Comparison of ENCODE assay signal across 22 mouse cellular contexts in genomic region chr6:101340051-101340450, GRCm38 (mm10). TPM values are rescaled to one million over a fixed set of nuclear protein-coding genes. Genes with fewer than 3 reads are reported as not detected.
DNase-seq lines count a peak whose midpoint lies in the region; ATAC-seq and TF ChIP-seq lines count a peak whose summit lies in the region.
"Had no signal": no experiment of that assay in that cellular context is flagged by ENCODE, and none has a peak within 500 bp of the region (broad histone marks: within the 10 kb centered on the region; RNA-seq: fewer than 3 reads in every experiment).

No protein-coding gene starts in this region.

- H3K4me1 ChIP-seq in heart, embryonic 11.5 days (ENCODE audit: control insufficient read depth, insufficient read depth, low read length) = peaks cover 31% of the 10 kb centered on the region
- peaks cover 12% of the 10 kb centered on the region for H3K4me1 ChIP-seq in limb, embryonic 14.5 days (ENCODE audit: control insufficient read depth, insufficient read depth, low read length)
- H3K4me1 ChIP-seq in limb, embryonic 10.5 days = peaks cover 35% of the 10 kb centered on the region
- H3K4me1 ChIP-seq: hindbrain, embryonic 10.5 days had no signal

- no peaks in the 10 kb centered on the region for H3K9me3 ChIP-seq in heart, embryonic 11.5 days (replicated peaks; ENCODE audit: control insufficient read depth, low read length)
- H3K9me3 ChIP-seq in limb, embryonic 14.5 days (ENCODE audit: control insufficient read depth, low read length) = no peaks in the 10 kb centered on the region
- no peaks in the 10 kb centered on the region for H3K9me3 ChIP-seq in limb, embryonic 10.5 days (replicated peaks)
- H3K9me3 ChIP-seq: embryonic facial prominence, embryonic 10.5 days; forebrain, embryonic 13.5 days; hindbrain, embryonic 10.5 days; intestine, embryonic 15.5 days; kidney, embryonic 15.5 days had no signal

- ATAC-seq in heart, embryonic 11.5 days (replicated peaks; ENCODE audit: insufficient number of reproducible peaks, low FRiP score, low TSS enrichment) = no peak
- peak; percentile 53 for ATAC-seq in limb, embryonic 14.5 days (ENCODE audit: low FRiP score, low read depth)
- ATAC-seq: forebrain, embryonic 13.5 days; forebrain, postnatal 0 days; intestine, embryonic 15.5 days had no signal

- no peak overlapping the region for H3K4me2 ChIP-seq in heart, embryonic 11.5 days
- H3K4me2 ChIP-seq in limb, embryonic 14.5 days (replicated peaks; ENCODE audit: low read depth, low read length, severe bottlenecking) = no peak overlapping the region
- H3K4me2 ChIP-seq: forebrain, embryonic 13.5 days; hindbrain, embryonic 14.5 days; intestine, embryonic 15.5 days; kidney, embryonic 15.5 days had no signal

- intact Hi-C loops in gastrocnemius, postnatal 14 days (cut with DNase I; ENCODE audit: low total_unique reads) = no loop called here

- H3K27me3 ChIP-seq in heart, embryonic 11.5 days (ENCODE audit: control insufficient read depth, insufficient read depth, low read length) = no peaks in the 10 kb centered on the region
- no peaks in the 10 kb centered on the region for H3K27me3 ChIP-seq in limb, embryonic 14.5 days (ENCODE audit: control insufficient read depth, insufficient read depth, low read length)
- H3K27me3 ChIP-seq in limb, embryonic 10.5 days (ENCODE audit: low read depth, poor library complexity, severe bottlenecking) = no peaks in the 10 kb centered on the region
- H3K27me3 ChIP-seq: forebrain, embryonic 13.5 days; intestine, embryonic 15.5 days had no signal

- no peak for TF ChIP-seq POLR2A in limb, embryonic 14.5 days (IDR thresholded peaks at IDR 0.05; ENCODE audit: borderline replicate concordance, extremely low read depth, insufficient read depth, insufficient read length)

- no peak overlapping the region for H3K9ac ChIP-seq in heart, embryonic 11.5 days (ENCODE audit: low read depth, low read length)
- no peak overlapping the region for H3K9ac ChIP-seq in limb, embryonic 14.5 days (ENCODE audit: low read depth, low read length, severe bottlenecking)
- H3K9ac ChIP-seq: forebrain, embryonic 13.5 days; forebrain, postnatal 0 days; hindbrain, embryonic 14.5 days; intestine, embryonic 15.5 days; kidney, embryonic 15.5 days had no signal

- peak overlapping the region; percentile 15; the same call in 1 of the 2 replicates for H3K27ac ChIP-seq in heart, embryonic 11.5 days (ENCODE audit: low read depth, low read length)
- H3K27ac ChIP-seq in limb, embryonic 14.5 days (replicated peaks; ENCODE audit: low read depth, low read length) = no peak overlapping the region
- H3K27ac ChIP-seq in limb, embryonic 10.5 days = no peak overlapping the region
- H3K27ac ChIP-seq: embryonic facial prominence, embryonic 10.5 days; forebrain, embryonic 13.5 days; hindbrain, embryonic 10.5 days; hindbrain, embryonic 14.5 days; intestine, embryonic 15.5 days; kidney, embryonic 15.5 days had no signal

- peak; percentile 45 for DNase-seq in gastrocnemius, postnatal 25 days
- DNase-seq in gastrocnemius, postnatal 14 days = no peak
- no peak for DNase-seq in heart, adult 9 months (ENCODE audit: low spot score in 2 of 2)
- no peak for DNase-seq in limb, embryonic 14.5 days (ENCODE audit: low spot score)
- no peak for DNase-seq in limb, embryonic 10.5 days (ENCODE audit: low spot score)
- peak; percentile 89 for DNase-seq in skeletal muscle tissue, adult 2 months (ENCODE audit: low read depth, low spot score)
- DNase-seq in neural tube, embryonic 10.5 days (ENCODE audit: extremely low spot score, low spot score) = no peak
- DNase-seq: adrenal gland, adult 8-10 months; adrenal gland, postnatal 36 days; cerebellum, adult 2 months; cerebellum, postnatal 10 days; forebrain, postnatal 0 days; kidney, adult 18-20 months had no signal

- H3K36me3 ChIP-seq in heart, embryonic 11.5 days (ENCODE audit: control insufficient read depth, insufficient read depth, low read length) = no peaks in the 10 kb centered on the region
- H3K36me3 ChIP-seq in limb, embryonic 14.5 days (ENCODE audit: control insufficient read depth, insufficient read depth, low read length) = no peaks in the 10 kb centered on the region
- no peaks in the 10 kb centered on the region for H3K36me3 ChIP-seq in limb, embryonic 10.5 days
- H3K36me3 ChIP-seq: embryonic facial prominence, embryonic 10.5 days; G1E; hindbrain, embryonic 10.5 days; intestine, embryonic 15.5 days; kidney, embryonic 15.5 days had no signal

- 56% methylated on average over 7 of the region's 7 CpGs for WGBS in heart, embryonic 11.5 days (ENCODE audit: insufficient replicate concordance)
- WGBS in limb, embryonic 14.5 days = 88% methylated on average over 7 of the region's 7 CpGs
- WGBS in limb, embryonic 10.5 days = 89% methylated on average over 7 of the region's 7 CpGs

- no peak overlapping the region for H3K4me3 ChIP-seq in heart, embryonic 11.5 days (ENCODE audit: low read depth, low read length)
- H3K4me3 ChIP-seq in limb, embryonic 14.5 days (replicated peaks; ENCODE audit: low read length) = no peak overlapping the region
- H3K4me3 ChIP-seq in limb, embryonic 10.5 days = no peak overlapping the region
- H3K4me3 ChIP-seq: embryonic facial prominence, embryonic 10.5 days; forebrain, embryonic 13.5 days; hindbrain, embryonic 10.5 days; intestine, embryonic 15.5 days; kidney, embryonic 15.5 days had no signal

RNA-seq across cellular contexts. Expression of gene Pdzrn3, which starts 37.6 kb away (rescaled TPM):
- 10 to 100 TPM; 52.5 to 72.9 TPM for total RNA-seq in gastrocnemius, postnatal 25 days (2021)
- 10 to 100 TPM; 29.1 to 33.5 TPM for total RNA-seq in gastrocnemius, postnatal 14 days (2021)
- polyA plus RNA-seq in heart, embryonic 11.5 days (2014; fragmentation: Nextera tagmentation; extraction: Ambion mirVana) = 9.5 and 10.5 TPM in 2 replicates
- polyA plus RNA-seq in limb, embryonic 14.5 days (2012; rRNA removed) = 37.9 and 40.0 TPM in 2 replicates
- 16.1 and 16.5 TPM in 2 replicates for polyA plus RNA-seq in limb, embryonic 14.5 days (2014; fragmentation: Nextera tagmentation; extraction: Ambion mirVana)
- polyA plus RNA-seq in limb, embryonic 10.5 days (2016; fragmentation: Nextera tagmentation; extraction: Ambion mirVana) = 6.2 and 9.2 TPM in 2 replicates
- total RNA-seq: granulocyte monocyte progenitor cell, adult 5-6 weeks had no signal
- polyA plus RNA-seq: G1E had no signal

Comparison
In these comparisons a context has a peak if more than half of its experiments do, and no peak if none do; other contexts are left out.
1. DNase-seq: peak in gastrocnemius, postnatal 25 days (single experiment) and skeletal muscle tissue, adult 2 months (single experiment); none in gastrocnemius, postnatal 14 days (single experiment), heart, adult 9 months (0 of 2), limb, embryonic 14.5 days (single experiment), limb, embryonic 10.5 days (single experiment) and neural tube, embryonic 10.5 days (single experiment).